Mouse (Mus musculus) lung, postnatal 0 days (tissue): ENCODE measurements around the gene Gm20604. TPM values are rescaled to one million over a fixed set of nuclear protein-coding genes. Genes with fewer than 3 reads are reported as not detected.

Experiments
- ATAC-seq: fragments of 200-750 bp; cut with Nextera tagmentation; 2 replicates; pipeline ENCODE4 v1.8.0; 2017; ENCODE audit warnings: moderate library complexity
- DNase-seq: peaks from one replicate; pipeline ENCODE4 v3.0.0-alpha.2; 2016; ENCODE audit warnings: low spot score
- H3K27ac ChIP-seq: fragments of 300-500 bp; sonication (generic); 2 replicates; pipeline ENCODE4 v1.5.1; 2014; ENCODE audit warnings: antibody characterized with exemption, mild to moderate bottlenecking, low read length, mixed read lengths
- H3K27me3 ChIP-seq: fragments of 300-500 bp; sonication (generic); replicated peaks from 2 replicates; pipeline ENCODE4 v1.6.1; 2014; ENCODE audit warnings: low read length, mixed read lengths; ENCODE audit not compliant: insufficient read depth
- H3K36me3 ChIP-seq: fragments of 300-500 bp; sonication (generic); 2 replicates; pipeline ENCODE4 v1.6.1; 2014; ENCODE audit warnings: low read length, mixed read lengths; ENCODE audit not compliant: insufficient read depth
- H3K4me1 ChIP-seq: fragments of 300-500 bp; sonication (generic); 2 replicates; pipeline ENCODE4 v1.6.1; 2014; ENCODE audit warnings: antibody characterized with exemption, low read depth, low read length, mixed read lengths; ENCODE audit not compliant: insufficient read depth
- H3K4me2 ChIP-seq: fragments of 300-500 bp; sonication (generic); replicated peaks from 2 replicates; pipeline ENCODE4 v1.6.1; 2014; ENCODE audit warnings: low read depth, mild to moderate bottlenecking, low read length, moderate library complexity, mixed read lengths
- H3K4me3 ChIP-seq: fragments of 300-500 bp; sonication (generic); 2 replicates; pipeline ENCODE4 v1.5.1; 2014; ENCODE audit warnings: low read depth, low read length
- H3K9ac ChIP-seq: fragments of 300-500 bp; sonication (generic); replicated peaks from 2 replicates; pipeline ENCODE4 v1.6.1; 2014; ENCODE audit warnings: low read depth, mild to moderate bottlenecking
- H3K9me3 ChIP-seq: fragments of 300-500 bp; sonication (generic); 2 replicates; pipeline ENCODE4 v1.6.1; 2016; ENCODE audit warnings: low read length, mixed read lengths
- CTCF ChIP-seq: IDR thresholded peaks from 2 replicates; pipeline ENCODE4 v1.5.1; 2016; ENCODE audit warnings: antibody characterized with exemption, mild to moderate bottlenecking
- EP300 ChIP-seq: IDR thresholded peaks from 2 replicates; pipeline ENCODE4 v1.6.1; 2016; ENCODE audit warnings: antibody characterized with exemption, mild to moderate bottlenecking, control low read depth
- WGBS: fragments of 180-500 bp; shearing (Covaris S2); extraction: QIAGEN DNeasy Blood & Tissue Kit; methylation state at CpG from one replicate; pipeline ENCODE4 v1.1.7; 2014; 5-methylcytosine and 5-hydroxymethylcytosine counted together
- polyA plus RNA-seq: library from polyadenylated mRNA; unstranded; fragments of >200 nt; fragmentation: Nextera tagmentation; extraction: Ambion mirVana; gene quantifications from 2 replicates; pipeline ENCODE4 v1.2.1, GENCODE M21; 2015

Gene Gm20604
- polyA plus RNA-seq, 1 experiment from 2014 or later, result 11.8 TPM

DNA sequence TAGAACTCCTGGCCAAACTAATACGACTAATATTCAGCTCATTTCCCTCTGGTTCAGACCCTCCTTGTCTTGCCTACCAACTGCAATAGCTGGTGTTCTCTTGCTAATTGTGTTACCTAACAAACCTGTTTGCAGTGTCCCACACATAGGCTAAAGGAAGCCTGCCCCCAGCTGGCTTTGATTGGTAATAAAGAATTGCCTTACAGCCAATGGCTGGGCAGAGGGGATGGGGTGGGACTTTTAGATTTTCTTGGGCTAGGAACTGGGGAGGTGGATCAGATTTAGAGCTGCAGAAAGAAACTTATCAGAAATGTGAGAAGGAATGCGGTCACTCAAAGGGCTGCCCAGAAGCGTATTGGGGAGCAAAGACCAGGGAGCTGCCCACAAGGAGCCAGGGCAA lies 21.0 kb upstream of the Gm20604 start:
- H3K9me3 ChIP-seq, result no peaks in the 10 kb centered on the region
- TF ChIP-seq EP300, result no peak
- TF ChIP-seq CTCF, result peak; percentile 55
- ATAC-seq, result peak; percentile 83
- peaks cover 22% of the 10 kb centered on the region; the same call in 1 of the 2 replicates for H3K36me3 ChIP-seq
- no peak overlapping the region for H3K9ac ChIP-seq
- 49% methylated on average over 3 of the region's 3 CpGs for WGBS
- peak; percentile 30 for DNase-seq
- H3K4me1 ChIP-seq, result no peaks in the 10 kb centered on the region
- no peaks in the 10 kb centered on the region for H3K27me3 ChIP-seq
- H3K4me3 ChIP-seq, result no peak overlapping the region
- no peak overlapping the region for H3K4me2 ChIP-seq
- H3K27ac ChIP-seq, result no peak overlapping the region

DNA sequence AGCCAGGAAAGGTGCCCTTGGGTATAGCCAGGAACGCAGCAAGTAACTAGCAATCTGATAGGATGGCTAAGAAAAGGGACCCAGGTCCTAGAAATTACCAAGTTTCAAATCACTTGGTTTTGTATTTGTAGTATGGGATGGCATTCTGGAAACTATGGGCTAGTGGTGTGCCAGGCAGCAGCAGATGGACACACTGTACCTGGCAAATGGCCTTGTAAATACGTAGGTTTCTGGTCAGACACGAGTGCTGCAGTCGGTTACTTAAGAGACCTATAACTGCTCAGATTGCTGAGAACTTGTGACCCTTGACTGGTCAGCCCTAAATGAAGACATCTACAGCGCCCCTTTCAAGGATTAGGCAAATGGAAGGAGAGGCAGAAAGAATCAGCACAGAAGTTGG lies 19.7 kb upstream of the Gm20604 start:
- H3K27ac ChIP-seq, result no peak overlapping the region
- H3K4me1 ChIP-seq, result no peaks in the 10 kb centered on the region
- WGBS, result 79% methylated on average over 5 of the region's 5 CpGs
- no peaks in the 10 kb centered on the region for H3K9me3 ChIP-seq
- H3K4me3 ChIP-seq, result no peak overlapping the region
- ATAC-seq (no peak), DNase-seq (no peak)
- no peak overlapping the region for H3K9ac ChIP-seq
- peaks cover 22% of the 10 kb centered on the region; the same call in 1 of the 2 replicates for H3K36me3 ChIP-seq
- TF ChIP-seq CTCF, result no peak
- TF ChIP-seq EP300, result no peak
- no peak overlapping the region for H3K4me2 ChIP-seq
- H3K27me3 ChIP-seq, result no peaks in the 10 kb centered on the region

DNA sequence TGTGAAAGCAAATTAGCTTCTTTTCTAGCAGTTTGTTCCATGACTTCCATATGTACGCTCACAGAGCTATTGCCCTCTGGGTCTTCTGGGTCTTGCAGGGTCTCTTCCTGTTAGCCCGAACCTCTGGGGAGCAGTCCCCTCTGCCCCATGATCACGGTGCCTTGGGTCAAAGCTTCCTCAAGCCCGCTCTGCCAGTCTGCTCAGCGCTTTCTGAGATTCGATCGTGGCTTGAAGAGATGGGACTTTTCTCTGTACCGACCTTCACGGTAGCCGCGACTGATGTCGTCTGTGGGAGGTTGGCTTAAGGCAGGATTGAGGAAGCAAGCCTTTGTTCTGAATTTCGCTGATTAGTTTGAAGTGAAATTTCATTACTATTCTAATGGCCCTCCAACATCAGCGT lies 17.6 kb upstream of the Gm20604 start:
- H3K36me3 ChIP-seq, result peaks cover 32% of the 10 kb centered on the region
- no peak for TF ChIP-seq EP300
- TF ChIP-seq CTCF, result no peak
- no peak overlapping the region for H3K4me3 ChIP-seq
- no peaks in the 10 kb centered on the region for H3K27me3 ChIP-seq
- no peak overlapping the region for H3K4me2 ChIP-seq
- DNase-seq, result no peak
- no peak overlapping the region for H3K9ac ChIP-seq
- no peak overlapping the region for H3K27ac ChIP-seq
- 92% methylated on average over 14 of the region's 14 CpGs for WGBS
- no peak for ATAC-seq
- H3K4me1 ChIP-seq, result no peaks in the 10 kb centered on the region
- H3K9me3 ChIP-seq, result no peaks in the 10 kb centered on the region

DNA sequence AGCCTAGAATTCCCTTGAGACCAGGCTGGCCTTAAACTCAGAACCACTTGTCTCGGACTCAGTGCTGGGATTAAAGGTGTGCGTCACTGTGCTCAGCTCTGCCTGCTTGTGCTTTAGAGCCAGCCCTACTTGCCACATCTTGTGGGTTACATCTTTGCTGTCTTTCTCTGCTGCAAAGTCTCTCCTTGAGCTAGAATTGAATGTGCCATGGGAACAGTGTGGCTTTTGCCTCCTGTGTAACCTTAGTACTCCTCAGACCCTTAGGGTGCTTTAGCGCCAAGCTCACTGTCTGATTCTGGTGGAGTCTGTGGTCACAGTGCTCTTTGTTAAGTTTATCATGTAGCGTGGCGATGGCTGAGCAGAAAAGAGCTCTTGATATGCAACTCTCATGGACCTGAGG lies 14.2 kb upstream of the Gm20604 start:
- H3K4me1 ChIP-seq, result no peaks in the 10 kb centered on the region
- TF ChIP-seq CTCF, result no peak
- no peak for TF ChIP-seq EP300
- H3K27ac ChIP-seq, result no peak overlapping the region
- H3K36me3 ChIP-seq, result peaks cover 52% of the 10 kb centered on the region
- no peaks in the 10 kb centered on the region for H3K9me3 ChIP-seq
- DNase-seq (no peak), ATAC-seq (no peak)
- H3K4me2 ChIP-seq, result no peak overlapping the region
- no peak overlapping the region for H3K9ac ChIP-seq
- H3K4me3 ChIP-seq, result no peak overlapping the region
- WGBS, result 91% methylated on average over 5 of the region's 5 CpGs
- no peaks in the 10 kb centered on the region for H3K27me3 ChIP-seq

DNA sequence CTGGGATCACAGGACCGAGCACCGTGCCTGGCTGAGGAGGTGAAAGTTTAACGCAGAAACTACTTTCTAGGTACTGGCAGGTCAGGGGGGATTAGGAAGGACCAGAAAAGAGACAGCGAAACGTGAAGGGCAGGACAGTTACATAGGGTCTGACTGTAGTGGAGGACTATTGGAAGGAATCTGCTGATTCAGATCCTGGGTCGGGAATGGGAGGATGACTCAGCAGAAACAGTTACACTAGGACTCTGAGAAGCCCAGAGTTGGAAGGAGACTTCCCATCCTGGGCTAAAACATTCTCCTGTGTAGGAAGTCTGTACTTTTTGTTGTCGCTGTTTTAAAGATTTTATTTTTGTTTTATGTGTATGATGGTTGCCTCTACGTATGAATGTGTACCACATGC lies 13.1 kb upstream of the Gm20604 start:
- Histone ChIP-seq H3K9ac (no peak overlapping the region), H3K4me2 (no peak overlapping the region), H3K36me3 (peaks cover 52% of the 10 kb centered on the region), H3K27me3 (no peaks in the 10 kb centered on the region), H3K4me3 (no peak overlapping the region), H3K27ac (no peak overlapping the region), H3K9me3 (no peaks in the 10 kb centered on the region), H3K4me1 (no peaks in the 10 kb centered on the region)
- DNase-seq (no peak), ATAC-seq (no peak)
- no peak for TF ChIP-seq CTCF
- TF ChIP-seq EP300, result no peak
- WGBS, result 92% methylated on average over 8 of the region's 8 CpGs

DNA sequence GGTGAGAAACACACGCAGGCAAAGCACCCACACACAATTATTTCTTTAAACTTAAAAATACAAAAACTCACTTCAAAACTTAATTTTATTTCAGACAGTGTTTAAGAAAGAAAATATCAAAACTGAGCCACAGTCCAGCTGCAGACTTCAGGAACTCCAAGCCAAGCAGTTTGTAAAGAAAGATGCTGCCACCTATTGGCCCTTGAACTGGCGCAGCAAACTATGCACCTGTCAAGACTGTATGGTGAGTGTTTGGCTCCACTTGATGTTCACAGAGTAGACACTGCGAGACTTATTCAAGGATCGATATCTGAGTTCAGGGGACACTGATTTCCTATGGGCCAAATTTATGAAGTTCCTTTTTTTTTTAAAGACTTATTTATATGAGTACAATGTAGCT lies 10.5 kb upstream of the Gm20604 start:
- H3K27me3 ChIP-seq, result no peaks in the 10 kb centered on the region
- TF ChIP-seq EP300 (no peak), CTCF (peak; percentile 45)
- WGBS, result 87% methylated on average over 4 of the region's 4 CpGs

DNA sequence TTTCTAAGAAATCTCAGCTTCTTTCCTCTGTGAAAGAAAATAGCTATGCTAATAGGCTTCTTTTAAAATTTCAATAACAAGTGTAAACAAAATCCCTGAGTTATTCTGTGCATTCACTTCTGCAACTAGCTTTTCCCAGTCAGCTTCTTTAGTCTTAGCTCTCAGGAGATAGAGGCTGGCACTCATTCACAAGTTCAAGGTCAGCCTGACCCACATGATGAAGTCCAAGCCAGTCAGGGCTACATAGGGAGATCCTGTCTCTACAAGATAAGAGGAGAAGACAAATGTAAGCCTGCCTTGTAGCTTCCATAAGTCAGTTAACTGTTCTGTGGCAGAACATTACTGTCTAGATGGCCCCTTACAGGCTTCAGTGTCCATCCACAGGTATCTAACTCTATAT lies 5.2 kb upstream of the Gm20604 start:
- Histone ChIP-seq H3K27me3 (no peaks in the 10 kb centered on the region), H3K36me3 (peaks cover 33% of the 10 kb centered on the region), H3K9ac (no peak overlapping the region), H3K4me3 (no peak overlapping the region), H3K4me1 (peaks cover 6% of the 10 kb centered on the region; the same call in 1 of the 2 replicates), H3K27ac (no peak overlapping the region), H3K4me2 (no peak overlapping the region), H3K9me3 (no peaks in the 10 kb centered on the region)
- no peak for TF ChIP-seq CTCF
- no peak for TF ChIP-seq EP300
- ATAC-seq, result no peak
- DNase-seq, result no peak

More for the DNA sequence above, 10.5 kb upstream of the Gm20604 start:
- Histone ChIP-seq H3K9ac (no peak overlapping the region), H3K27ac (no peak overlapping the region), H3K9me3 (no peaks in the 10 kb centered on the region), H3K4me1 (no peaks in the 10 kb centered on the region), H3K4me2 (no peak overlapping the region), H3K4me3 (no peak overlapping the region), H3K36me3 (peaks cover 50% of the 10 kb centered on the region)
- no peak for DNase-seq
- no peak for ATAC-seq
